Mouse (Mus musculus) olfactory bulb, adult 2 months (tissue): ENCODE measurements around the gene Psma2. TPM values are rescaled to one million over a fixed set of nuclear protein-coding genes. Genes with fewer than 3 reads are reported as not detected.

Experiments used
- H3K27ac ChIP-seq: fragments of 200-500 bp; 2 replicates; pipeline ENCODE4 v1.5.1; 2012; ENCODE audit warnings: low read depth, low read length; ENCODE audit not compliant: insufficient read depth
- H3K4me1 ChIP-seq: fragments of 200-500 bp; 2 replicates; pipeline ENCODE4 v1.6.1; 2012; ENCODE audit warnings: low read length; ENCODE audit not compliant: control insufficient read depth, insufficient read depth
- H3K4me3 ChIP-seq: fragments of 200-500 bp; 2 replicates; pipeline ENCODE4 v1.5.1; 2012; ENCODE audit warnings: mild to moderate bottlenecking, low read depth, low read length, moderate library complexity; ENCODE audit not compliant: insufficient read depth
- CTCF ChIP-seq: fragments of 200-500 bp; IDR thresholded peaks from 2 replicates; pipeline ENCODE4 v1.5.1; 2012; ENCODE audit warnings: low read depth, mild to moderate bottlenecking, low read length, moderate library complexity; ENCODE audit not compliant: insufficient read depth
- POLR2A ChIP-seq: fragments of 200-500 bp; IDR thresholded peaks from 2 replicates; pipeline ENCODE4 v1.6.1; 2012; ENCODE audit warnings: mild to moderate bottlenecking, low read depth, low read length, moderate library complexity; ENCODE audit not compliant: insufficient read depth
- WGBS: fragments of 180-500 bp; shearing (Covaris S2); methylation state at CpG from one replicate; pipeline ENCODE4 v1.1.7; 2018; 5-methylcytosine and 5-hydroxymethylcytosine counted together
- polyA plus RNA-seq: library from polyadenylated mRNA; stranded (reverse); fragments of >200 nt; gene quantifications from 2 replicates; pipeline ENCODE4 v1.2.4, GENCODE M21; 2012; ENCODE audit warnings: low replicate concordance; ENCODE audit not compliant: missing spikeins, insufficient read depth, insufficient read length

Psma2 gene
- polyA plus RNA-seq, 1 experiment: not detected

GRCm38 (mm10) chr13:14629726-14630641 lies 16.9 kb downstream of the Psma2 start, which contains the start of gene AW209491:
Gene AW209491, plus strand, starts transcription at chr13:14630154.
- Histone ChIP-seq H3K4me1 (peaks cover 3% of the 10 kb centered on the region; the same call in 1 of the 2 replicates), H3K4me3 (peak within 1 kb of the TSS; percentile 85), H3K27ac (no peak within 1 kb of the TSS)
- WGBS: under 1% methylated on average over 29 of the region's 29 CpGs
- TF ChIP-seq POLR2A: peak; percentile 50
- no peak for TF ChIP-seq CTCF

GRCm38 (mm10) chr13:14639998-14640397 lies 27.0 kb downstream of the Psma2 start:
- Histone ChIP-seq H3K27ac (no peak overlapping the region), H3K4me3 (no peak overlapping the region), H3K4me1 (no peaks in the 10 kb centered on the region)
- TF ChIP-seq POLR2A (no peak), CTCF (no peak)
- 62% methylated on average over 1 of the region's 1 CpGs for WGBS

- no peak for TF ChIP-seq CTCF
- TF ChIP-seq POLR2A: no peak
- H3K4me3 ChIP-seq: no peak overlapping the region
- no peak overlapping the region for H3K27ac ChIP-seq
- 6% methylated on average over 1 of the region's 1 CpGs for WGBS
- H3K4me1 ChIP-seq: no peaks in the 10 kb centered on the region
These were observed 36.3 kb downstream of the Psma2 start for GRCm38 (mm10) chr13:14649301-14649700.

GRCm38 (mm10) chr13:14667107-14667506 lies 54.1 kb downstream of the Psma2 start:
- H3K27ac ChIP-seq: no peak overlapping the region
- H3K4me3 ChIP-seq: no peak overlapping the region
- TF ChIP-seq POLR2A: no peak
- TF ChIP-seq CTCF: no peak
- H3K4me1 ChIP-seq: no peaks in the 10 kb centered on the region
- 92% methylated on average over 4 of the region's 4 CpGs for WGBS

GRCm38 (mm10) chr13:14670342-14670741 lies 57.3 kb downstream of the Psma2 start:
- 14% methylated on average over 2 of the region's 2 CpGs for WGBS
- TF ChIP-seq CTCF: no peak
- no peak for TF ChIP-seq POLR2A
- H3K27ac ChIP-seq: no peak overlapping the region
- no peak overlapping the region for H3K4me3 ChIP-seq
- H3K4me1 ChIP-seq: no peaks in the 10 kb centered on the region

GRCm38 (mm10) chr13:14688955-14689354 lies 75.9 kb downstream of the Psma2 start:
- Histone ChIP-seq H3K27ac (no peak overlapping the region), H3K4me3 (no peak overlapping the region), H3K4me1 (no peaks in the 10 kb centered on the region)
- TF ChIP-seq CTCF (no peak), POLR2A (no peak)
- WGBS: 74% methylated on average over 3 of the region's 3 CpGs

- Histone ChIP-seq H3K4me1 (no peaks in the 10 kb centered on the region), H3K4me3 (no peak overlapping the region), H3K27ac (no peak overlapping the region)
- TF ChIP-seq CTCF: no peak
- TF ChIP-seq POLR2A: no peak
- WGBS: 30% methylated on average over 2 of the region's 2 CpGs
These were observed 103.8 kb downstream of the Psma2 start for GRCm38 (mm10) chr13:14716801-14717200.

GRCm38 (mm10) chr13:14717755-14718154 lies 104.7 kb downstream of the Psma2 start:
- Histone ChIP-seq H3K4me1 (no peaks in the 10 kb centered on the region), H3K27ac (no peak overlapping the region), H3K4me3 (no peak overlapping the region)
- WGBS: 28% methylated on average over 3 of the region's 3 CpGs
- no peak for TF ChIP-seq CTCF
- TF ChIP-seq POLR2A: no peak

Other genes with a start within 250 kb of the Psma2 start
- gene Hecw1, start 90.0 kb upstream of the Psma2 start, polyA plus RNA-seq: not detected in 2 replicates
- not detected in 2 replicates for gene Mrpl32, start 75 bp upstream of the Psma2 start, polyA plus RNA-seq
- not detected in 2 replicates for gene AW209491, start 16.9 kb downstream of the Psma2 start, polyA plus RNA-seq